19 mouse cellular contexts compared by ENCODE assay signal in the genomic region with DNA sequence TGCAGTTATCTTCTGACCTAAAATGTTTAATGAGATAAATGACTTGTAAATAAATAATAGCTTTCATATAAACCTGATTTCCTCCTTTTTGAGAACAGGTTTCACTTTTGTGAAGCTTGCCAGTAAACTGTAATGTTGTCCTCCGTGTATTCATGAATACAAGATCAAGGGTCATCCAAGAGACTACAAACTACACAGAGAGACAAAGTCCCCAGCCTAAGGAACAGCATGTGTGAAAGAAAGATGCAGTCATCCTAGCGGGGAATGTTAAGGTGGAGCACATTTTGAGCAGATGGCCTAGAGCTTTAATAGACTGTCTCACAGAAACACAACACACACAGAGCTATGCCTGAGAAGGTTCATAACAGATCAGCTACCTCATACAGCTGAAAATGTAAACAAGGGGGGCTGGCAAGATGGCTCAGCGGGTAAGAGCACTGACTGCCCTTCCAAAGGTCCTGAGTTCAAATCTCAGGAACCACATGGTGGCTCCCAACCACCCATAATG.
A peak's percentile ranks its signal among the peaks of the same experiment; 100 is the strongest.
DNase-seq lines count a peak whose midpoint lies in the region; ATAC-seq and TF ChIP-seq lines count a peak whose summit lies in the region.
"Had no signal": no experiment of that assay in that cellular context is flagged by ENCODE, and none has a peak within 500 bp of the region (broad histone marks: within the 10 kb centered on the region; RNA-seq: fewer than 3 reads in every experiment).

No protein-coding gene starts in this region.

- peaks cover 6% of the 10 kb centered on the region for H3K36me3 ChIP-seq in forebrain, embryonic 15.5 days
- H3K36me3 ChIP-seq in forebrain, embryonic 10.5 days (replicated peaks): peaks cover 7% of the 10 kb centered on the region
- H3K36me3 ChIP-seq in intestine, postnatal 0 days (ENCODE audit: control insufficient read depth, insufficient read depth): no peaks in the 10 kb centered on the region; the same call in 1 of the 2 replicates
- H3K36me3 ChIP-seq in intestine, embryonic 16.5 days (ENCODE audit: control insufficient read depth, insufficient read depth, low read length): no peaks in the 10 kb centered on the region

- no peak overlapping the region for H3K9ac ChIP-seq in forebrain, embryonic 15.5 days (replicated peaks)
- H3K9ac ChIP-seq in intestine, postnatal 0 days (ENCODE audit: low read depth, low read length): no peak overlapping the region
- H3K9ac ChIP-seq in intestine, embryonic 16.5 days (ENCODE audit: low read depth, low read length): no peak overlapping the region
- H3K9ac ChIP-seq: hindbrain, embryonic 15.5 days had no signal

- H3K4me2 ChIP-seq in forebrain, embryonic 15.5 days (replicated peaks): no peak overlapping the region
- no peak overlapping the region for H3K4me2 ChIP-seq in intestine, postnatal 0 days (replicated peaks; ENCODE audit: low read depth)
- H3K4me2 ChIP-seq in intestine, embryonic 16.5 days (ENCODE audit: low read depth, low read length): no peak overlapping the region
- H3K4me2 ChIP-seq: hindbrain, embryonic 15.5 days had no signal

- H3K27ac ChIP-seq in forebrain, embryonic 15.5 days (replicated peaks): peak overlapping the region; percentile 52
- H3K27ac ChIP-seq in forebrain, embryonic 10.5 days: no peak overlapping the region
- H3K27ac ChIP-seq in intestine, postnatal 0 days (ENCODE audit: low read depth, low read length): no peak overlapping the region
- no peak overlapping the region for H3K27ac ChIP-seq in intestine, embryonic 16.5 days (ENCODE audit: low read length)
- H3K27ac ChIP-seq: embryonic facial prominence, embryonic 10.5 days; heart, embryonic 10.5 days had no signal

- no peaks in the 10 kb centered on the region for H3K9me3 ChIP-seq in forebrain, embryonic 15.5 days
- H3K9me3 ChIP-seq in forebrain, embryonic 10.5 days: no peaks in the 10 kb centered on the region
- no peaks in the 10 kb centered on the region for H3K9me3 ChIP-seq in intestine, postnatal 0 days (ENCODE audit: control insufficient read depth)
- no peaks in the 10 kb centered on the region for H3K9me3 ChIP-seq in intestine, embryonic 16.5 days (ENCODE audit: control insufficient read depth, low read length)
- H3K9me3 ChIP-seq: embryonic facial prominence, embryonic 10.5 days; heart, embryonic 10.5 days; hindbrain, embryonic 15.5 days had no signal

- no peak for DNase-seq in forebrain, embryonic 10.5 days (ENCODE audit: extremely low spot score, low spot score)
- DNase-seq in kidney, postnatal 14 days: peak; percentile 11
- no peak for DNase-seq in kidney, adult 11 months
- peak; percentile 53 for DNase-seq in brain, embryonic 14.5 days (ENCODE audit: low read depth)
- DNase-seq: adrenal gland, postnatal 14 days; cerebellum, adult 2 months; cerebellum, postnatal 10 days; gastrocnemius, postnatal 36 days; heart, adult 18-20 months; heart, postnatal 10 days had no signal

- no peak for TF ChIP-seq CTCF in intestine, postnatal 0 days (IDR thresholded peaks at IDR 0.05; ENCODE audit: low read depth)
- TF ChIP-seq CTCF in brain, embryonic 14.5 days (IDR thresholded peaks at IDR 0.05; ENCODE audit: borderline replicate concordance, extremely low read depth, insufficient read depth, insufficient read length): no peak

- 47% methylated on average over 3 of the region's 3 CpGs for WGBS in forebrain, embryonic 15.5 days
- 80% methylated on average over 3 of the region's 3 CpGs for WGBS in forebrain, embryonic 10.5 days
- WGBS in intestine, postnatal 0 days: 40% methylated on average over 3 of the region's 3 CpGs
- 55% methylated on average over 3 of the region's 3 CpGs for WGBS in intestine, embryonic 16.5 days

- ATAC-seq in forebrain, embryonic 15.5 days (replicated peaks): peak; percentile 38; the same call in 1 of the 2 replicates
- ATAC-seq in intestine, postnatal 0 days: peak; percentile 67
- ATAC-seq in intestine, embryonic 16.5 days: no peak
- ATAC-seq: activated CD4-positive, CD25-positive, alpha-beta regulatory T cell, adult 4 months; Patski had no signal

- H3K4me3 ChIP-seq in forebrain, embryonic 15.5 days: no peak overlapping the region
- no peak overlapping the region for H3K4me3 ChIP-seq in forebrain, embryonic 10.5 days
- no peak overlapping the region for H3K4me3 ChIP-seq in intestine, postnatal 0 days (ENCODE audit: low read depth, low read length)
- H3K4me3 ChIP-seq in intestine, embryonic 16.5 days (ENCODE audit: low read length): no peak overlapping the region
- H3K4me3 ChIP-seq: embryonic facial prominence, embryonic 10.5 days; heart, embryonic 10.5 days; hindbrain, embryonic 15.5 days had no signal

- H3K27me3 ChIP-seq in forebrain, embryonic 15.5 days: no peaks in the 10 kb centered on the region
- no peaks in the 10 kb centered on the region for H3K27me3 ChIP-seq in forebrain, embryonic 10.5 days (ENCODE audit: poor library complexity, severe bottlenecking)
- no peaks in the 10 kb centered on the region for H3K27me3 ChIP-seq in intestine, postnatal 0 days (replicated peaks; ENCODE audit: control insufficient read depth, insufficient read depth, low read length)
- no peaks in the 10 kb centered on the region for H3K27me3 ChIP-seq in intestine, embryonic 16.5 days (replicated peaks; ENCODE audit: control insufficient read depth, insufficient read depth, low read length)
- H3K27me3 ChIP-seq: CH12.LX; hindbrain, embryonic 15.5 days; Patski had no signal

- TF ChIP-seq POLR2A in brain, embryonic 14.5 days (IDR thresholded peaks at IDR 0.05; ENCODE audit: borderline replicate concordance, extremely low read depth, insufficient read depth, insufficient read length, poor library complexity, severe bottlenecking): no peak

- H3K4me1 ChIP-seq in forebrain, embryonic 15.5 days: peaks cover 31% of the 10 kb centered on the region
- peaks cover 32% of the 10 kb centered on the region for H3K4me1 ChIP-seq in forebrain, embryonic 10.5 days
- H3K4me1 ChIP-seq in intestine, postnatal 0 days (replicated peaks; ENCODE audit: control insufficient read depth, insufficient read depth, low read length): no peaks in the 10 kb centered on the region
- peaks cover 8% of the 10 kb centered on the region; the same call in 1 of the 2 replicates for H3K4me1 ChIP-seq in intestine, embryonic 16.5 days (ENCODE audit: control insufficient read depth, insufficient read depth, low read length)

Comparison
In these comparisons a context has a peak if more than half of its experiments do, and no peak if none do; other contexts are left out.
1. DNase-seq: peak in kidney, postnatal 14 days (single experiment) and brain, embryonic 14.5 days (single experiment); none in forebrain, embryonic 10.5 days (single experiment) and kidney, adult 11 months (single experiment).